9 mouse cellular contexts compared by ENCODE assay signal in the genomic region with DNA sequence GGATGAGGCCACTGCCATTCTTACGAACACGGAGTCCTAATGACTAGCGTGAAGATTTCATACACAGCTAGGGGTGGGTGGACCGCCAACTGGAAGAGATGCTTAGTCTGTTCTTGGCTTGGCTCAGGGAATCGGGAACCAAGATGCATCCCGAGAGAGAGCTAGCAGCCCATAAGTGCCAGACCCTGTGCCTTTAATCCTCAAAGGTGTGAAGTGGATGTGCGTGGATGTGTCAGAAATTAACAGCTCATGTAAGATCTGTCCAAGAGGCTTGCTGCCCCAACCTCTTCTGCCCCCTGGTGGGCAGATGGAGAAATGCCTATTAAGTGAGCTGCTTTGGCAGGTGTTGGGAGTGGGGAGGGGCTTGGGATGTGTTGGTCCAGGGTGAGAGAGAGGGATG. TPM values are rescaled to one million over a fixed set of nuclear protein-coding genes. Genes with fewer than 3 reads are reported as not detected.
DNase-seq lines count a peak whose midpoint lies in the region; ATAC-seq and TF ChIP-seq lines count a peak whose summit lies in the region.
"Had no signal": no experiment of that assay in that cellular context is flagged by ENCODE, and none has a peak within 500 bp of the region (broad histone marks: within the 10 kb centered on the region; RNA-seq: fewer than 3 reads in every experiment).

No protein-coding gene starts in this region.

- H3K9ac ChIP-seq in hindbrain, embryonic 13.5 days, result no peak overlapping the region
- H3K9ac ChIP-seq in forebrain, embryonic 11.5 days (ENCODE audit: low read length), result no peak overlapping the region
- H3K9ac ChIP-seq: embryonic facial prominence, embryonic 12.5 days had no signal

- no peak overlapping the region for H3K4me2 ChIP-seq in hindbrain, embryonic 13.5 days
- H3K4me2 ChIP-seq in forebrain, embryonic 11.5 days (ENCODE audit: low read depth, low read length, severe bottlenecking), result no peak overlapping the region
- H3K4me2 ChIP-seq: embryonic facial prominence, embryonic 12.5 days had no signal

- no peak for ATAC-seq in hindbrain, embryonic 13.5 days (ENCODE audit: low FRiP score)
- no peak for ATAC-seq in forebrain, embryonic 11.5 days (replicated peaks; ENCODE audit: low FRiP score)

- H3K79me3 ChIP-seq in C2C12 (ENCODE audit: low read depth), result no peaks in the 10 kb centered on the region

- peaks cover 16% of the 10 kb centered on the region for H3K27me3 ChIP-seq in hindbrain, embryonic 10.5 days (ENCODE audit: insufficient read depth, poor library complexity, severe bottlenecking)
- peaks cover 18% of the 10 kb centered on the region for H3K27me3 ChIP-seq in hindbrain, embryonic 13.5 days
- H3K27me3 ChIP-seq in C2C12 (ENCODE audit: control insufficient read depth, insufficient read depth, insufficient read length), result peaks cover 72% of the 10 kb centered on the region
- no peaks in the 10 kb centered on the region for H3K27me3 ChIP-seq in forebrain, embryonic 11.5 days (ENCODE audit: control insufficient read depth, insufficient read depth, low read length)
- H3K27me3 ChIP-seq in thymus, adult 2 months (ENCODE audit: control insufficient read depth, insufficient read depth, low read length), result no peaks in the 10 kb centered on the region

- WGBS in hindbrain, embryonic 10.5 days, result 66% methylated on average over 7 of the region's 7 CpGs
- 63% methylated on average over 7 of the region's 7 CpGs for WGBS in hindbrain, embryonic 13.5 days
- 60% methylated on average over 7 of the region's 7 CpGs for WGBS in forebrain, embryonic 11.5 days
- 67% methylated on average over 7 of the region's 7 CpGs for WGBS in thymus, adult 2 months

- H3K27ac ChIP-seq in hindbrain, embryonic 10.5 days, result no peak overlapping the region
- no peak overlapping the region for H3K27ac ChIP-seq in hindbrain, embryonic 13.5 days
- no peak overlapping the region for H3K27ac ChIP-seq in forebrain, embryonic 11.5 days (ENCODE audit: low read depth, low read length)
- no peak overlapping the region for H3K27ac ChIP-seq in thymus, adult 2 months (ENCODE audit: control insufficient read depth, insufficient read depth, low read length)
- H3K27ac ChIP-seq: embryonic facial prominence, embryonic 12.5 days had no signal

- no peak for TF ChIP-seq POLR2A in thymus, adult 2 months (IDR thresholded peaks at IDR 0.05; ENCODE audit: control insufficient read depth, extremely low read depth, insufficient read depth, low read length, poor library complexity)

- H3K9me3 ChIP-seq in hindbrain, embryonic 10.5 days, result no peaks in the 10 kb centered on the region
- no peaks in the 10 kb centered on the region for H3K9me3 ChIP-seq in hindbrain, embryonic 13.5 days
- no peaks in the 10 kb centered on the region for H3K9me3 ChIP-seq in forebrain, embryonic 11.5 days (ENCODE audit: control insufficient read depth, low read length)
- H3K9me3 ChIP-seq: embryonic facial prominence, embryonic 12.5 days had no signal

- peak; percentile 39 for TF ChIP-seq CTCF in C2C12 (IDR thresholded peaks at IDR 0.05; ENCODE audit: control insufficient read depth, insufficient read depth, insufficient read length)
- TF ChIP-seq CTCF in thymus, adult 2 months (IDR thresholded peaks at IDR 0.05; ENCODE audit: borderline replicate concordance, control insufficient read depth, extremely low read depth, insufficient read depth, low read length, poor library complexity), result peak; percentile 72; the same call in 1 of the 2 replicates

- no peak overlapping the region for H3ac ChIP-seq in C2C12 (ENCODE audit: control insufficient read depth, insufficient read length, low read depth)

- H3K79me2 ChIP-seq in C2C12 (ENCODE audit: control insufficient read depth, insufficient read depth), result no peaks in the 10 kb centered on the region

- no peaks in the 10 kb centered on the region for H3K36me3 ChIP-seq in hindbrain, embryonic 10.5 days
- H3K36me3 ChIP-seq in hindbrain, embryonic 13.5 days, result no peaks in the 10 kb centered on the region
- no peaks in the 10 kb centered on the region for H3K36me3 ChIP-seq in C2C12 (ENCODE audit: control insufficient read depth, insufficient read depth)
- no peaks in the 10 kb centered on the region for H3K36me3 ChIP-seq in forebrain, embryonic 11.5 days (ENCODE audit: control insufficient read depth, insufficient read depth, low read length)
- H3K36me3 ChIP-seq in thymus, adult 2 months (ENCODE audit: control insufficient read depth, insufficient read depth, low read length), result no peaks in the 10 kb centered on the region
- H3K36me3 ChIP-seq: embryonic facial prominence, embryonic 12.5 days had no signal

- peak; percentile 46 for DNase-seq in hindbrain, embryonic 10.5 days (ENCODE audit: low spot score)
- DNase-seq in adrenal gland, adult 2 months, result peak; percentile 50
- DNase-seq in forebrain, embryonic 11.5 days (ENCODE audit: low spot score), result peak; percentile 69
- DNase-seq in kidney, adult 8-10 months, result peak; percentile 44 to 63
- DNase-seq in lung, postnatal 14 days, result peak; percentile 66
- DNase-seq in thymus, adult 2 months, result peak; percentile 51

- H3K4me1 ChIP-seq in hindbrain, embryonic 10.5 days (replicated peaks), result peaks cover 11% of the 10 kb centered on the region
- H3K4me1 ChIP-seq in hindbrain, embryonic 13.5 days (replicated peaks), result peaks cover 12% of the 10 kb centered on the region
- no peaks in the 10 kb centered on the region for H3K4me1 ChIP-seq in forebrain, embryonic 11.5 days (replicated peaks; ENCODE audit: control insufficient read depth, insufficient read depth, low read length)
- 0 out of 2 replicates have a peak, but pooled peaks cover 6% of the 10 kb centered on the region for H3K4me1 ChIP-seq in thymus, adult 2 months (replicated peaks; ENCODE audit: control insufficient read depth, insufficient read depth, low read length)
- H3K4me1 ChIP-seq: embryonic facial prominence, embryonic 12.5 days had no signal

- H3K4me3 ChIP-seq in hindbrain, embryonic 10.5 days, result no peak overlapping the region
- H3K4me3 ChIP-seq in hindbrain, embryonic 13.5 days, result no peak overlapping the region
- H3K4me3 ChIP-seq in C2C12 (ENCODE audit: insufficient read depth, poor library complexity, severe bottlenecking), result no peak overlapping the region
- no peak overlapping the region for H3K4me3 ChIP-seq in forebrain, embryonic 11.5 days (ENCODE audit: low read depth, low read length)
- no peak overlapping the region for H3K4me3 ChIP-seq in thymus, adult 2 months (ENCODE audit: control insufficient read depth, insufficient read depth, low read length)
- H3K4me3 ChIP-seq: embryonic facial prominence, embryonic 12.5 days had no signal

TF ChIP-seq in C2C12, 6 proteins besides CTCF, POLR2A, EP300 and RAD21:
- TF ChIP-seq MAX (IDR thresholded peaks at IDR 0.05) (no peak), MYOG (IDR thresholded peaks at IDR 0.05; ENCODE audit: control insufficient read depth, extremely low read depth, insufficient read length) (no peak), FOSL1 (IDR thresholded peaks at IDR 0.05; ENCODE audit: insufficient read depth, low read length, poor library complexity, severe bottlenecking) (no peak)

RNA-seq across cellular contexts. Expression of gene Kcnip3, which starts 20.8 kb away (rescaled TPM):
- polyA plus RNA-seq in hindbrain, embryonic 10.5 days (2016; fragmentation: Nextera tagmentation; extraction: Ambion mirVana), result 2.2 TPM in 2 replicates
- polyA plus RNA-seq in hindbrain, embryonic 13.5 days (2015; fragmentation: Nextera tagmentation; extraction: Ambion mirVana), result 3.6 and 4.8 TPM in 2 replicates
- polyA plus RNA-seq in C2C12 (2012; fragmentation: generic; extraction: Trizol), result 0.33 TPM
- 1 to 10 TPM; 4.2 to 6.4 TPM for total RNA-seq in adrenal gland, adult 2 months (2021)
- 6.4 and 6.9 TPM in 2 replicates for polyA plus RNA-seq in adrenal gland, adult 2 months (2012; rRNA removed)
- 4.6 and 6.3 TPM in 2 replicates for polyA plus RNA-seq in forebrain, embryonic 11.5 days (2014; fragmentation: Nextera tagmentation; extraction: Ambion mirVana)
- polyA plus RNA-seq in thymus, adult 2 months (2012; rRNA removed), result 4.4 and 4.7 TPM in 2 replicates

RNA-seq across cellular contexts. Expression of gene Prom2, which starts 40.2 kb away (rescaled TPM):
- 0.65 and 0.85 TPM in 2 replicates for polyA plus RNA-seq in hindbrain, embryonic 10.5 days (2016; fragmentation: Nextera tagmentation; extraction: Ambion mirVana)
- 0.10 TPM in 1 of 2 replicates, not detected in the other for polyA plus RNA-seq in hindbrain, embryonic 13.5 days (2015; fragmentation: Nextera tagmentation; extraction: Ambion mirVana)
- polyA plus RNA-seq in C2C12 (2012; fragmentation: generic; extraction: Trizol), result not detected
- under 1 TPM; 0.37 to 0.83 TPM for total RNA-seq in adrenal gland, adult 2 months (2021)
- polyA plus RNA-seq in adrenal gland, adult 2 months (2012; rRNA removed), result 0.42 and 0.63 TPM in 2 replicates
- polyA plus RNA-seq in forebrain, embryonic 11.5 days (2014; fragmentation: Nextera tagmentation; extraction: Ambion mirVana), result 0.48 and 0.63 TPM in 2 replicates
- polyA plus RNA-seq in thymus, adult 2 months (2012; rRNA removed), result 4.8 and 5.5 TPM in 2 replicates

RNA-seq across cellular contexts. Expression of gene Fahd2a, which starts 56.7 kb away (rescaled TPM):
- 20.5 and 27.1 TPM in 2 replicates for polyA plus RNA-seq in hindbrain, embryonic 10.5 days (2016; fragmentation: Nextera tagmentation; extraction: Ambion mirVana)
- 33.3 and 37.1 TPM in 2 replicates for polyA plus RNA-seq in hindbrain, embryonic 13.5 days (2015; fragmentation: Nextera tagmentation; extraction: Ambion mirVana)
- polyA plus RNA-seq in C2C12 (2012; fragmentation: generic; extraction: Trizol), result 2.6 TPM
- 10 to 100 TPM; 33.3 to 43.0 TPM for total RNA-seq in adrenal gland, adult 2 months (2021)
- 26.9 and 28.6 TPM in 2 replicates for polyA plus RNA-seq in adrenal gland, adult 2 months (2012; rRNA removed)
- polyA plus RNA-seq in forebrain, embryonic 11.5 days (2014; fragmentation: Nextera tagmentation; extraction: Ambion mirVana), result 25.8 and 26.0 TPM in 2 replicates
- 13.4 and 17.0 TPM in 2 replicates for polyA plus RNA-seq in thymus, adult 2 months (2012; rRNA removed)
